Mouse (Mus musculus): Measurements from ENCODE around the gene Timp3.

GRCm38 (mm10) chr10:86339121-86339520, 38.9 kb downstream of the Timp3 start:
- TF ChIP-seq TCF12 (IDR thresholded peaks at IDR 0.05; ENCODE audit: low read depth, low read length) (no peak), SIN3A (IDR thresholded peaks at IDR 0.05; ENCODE audit: low read length) (no peak), ELF1 (IDR thresholded peaks at IDR 0.05; ENCODE audit: low read depth, low read length) (no peak), BHLHE40 (IDR thresholded peaks at IDR 0.05; ENCODE audit: borderline replicate concordance, low read depth, low read length) (no peak), ZKSCAN1 (IDR thresholded peaks at IDR 0.05; ENCODE audit: low read depth, low read length) (no peak), USF2 (IDR thresholded peaks at IDR 0.05; ENCODE audit: borderline replicate concordance in 1 of 2, insufficient read depth in 1 of 2, low read depth in 1 of 2, low read length in 2 of 2) (no peak), ZNF384 (IDR thresholded peaks at IDR 0.05; ENCODE audit: low read depth, low read length) (no peak), E2F4 (IDR thresholded peaks at IDR 0.05; ENCODE audit: borderline replicate concordance, low read depth, low read length) (no peak), CTCF (IDR thresholded peaks at IDR 0.05 in 2 of 3, conservative IDR thresholded peaks at IDR 0.05 in 1 of 3; ENCODE audit: control insufficient read depth in 1 of 3, insufficient read depth in 1 of 3, low read depth in 2 of 3, low read length in 3 of 3, poor library complexity in 1 of 3, severe bottlenecking in 1 of 3) (no peak), USF1 (IDR thresholded peaks at IDR 0.05; ENCODE audit: low read depth, low read length) (no peak), ZC3H11A (IDR thresholded peaks at IDR 0.05; ENCODE audit: low read depth, low read length) (no peak), NELFE (IDR thresholded peaks at IDR 0.05; ENCODE audit: low read depth, low read length) (no peak), TAL1 (IDR thresholded peaks at IDR 0.05; ENCODE audit: low read length) (no peak), MAZ (IDR thresholded peaks at IDR 0.05; ENCODE audit: low read depth, low read length) (no peak)

Data from MEL (cell line).